Mouse (Mus musculus) Patski (cell line): ENCODE data around the gene Gpr158. TPM values are rescaled to one million over a fixed set of nuclear protein-coding genes. Genes with fewer than 3 reads are reported as not detected.

Experiments
- ATAC-seq: fragments of 100-300 bp; one replicate; pipeline ENCODE4 v1.8.0; 2021
- CTCF ChIA-PET: fragments of 350-600 bp; sonication (Branson Sonifier 250); formaldehyde crosslinking; loops from one replicate; lab custom pipeline; 2022; ENCODE audit warnings: inconsistent platforms; lab: Charles Lee
- POLR2A ChIA-PET: fragments of 350-600 bp; sonication (Branson Sonifier 250); formaldehyde crosslinking; loops from one replicate; lab custom pipeline; 2022; ENCODE audit warnings: antibody characterized with exemption, inconsistent platforms; lab: Charles Lee
- DNase-seq: peaks from one replicate; pipeline ENCODE4 v3.0.0-alpha.2; 2011; ENCODE audit warnings: low read depth, low spot score
- H3K27me3 ChIP-seq: fragments of 371-371 bp; one replicate; pipeline ENCODE4 v1.5.1; 2021
- CTCF ChIP-seq: fragments of 100-300 bp; IDR thresholded peaks from one replicate; pipeline ENCODE4 v1.5.1; 2021
- in situ Hi-C: fragments of 300-500 bp; cut with MboI; formaldehyde crosslinking; loops from 3 replicates; pipeline ENCODE4 v1.11.1; 2018; ENCODE audit warnings: low pct_unique_long_range_greater_than_20kb, mixed read lengths
- polyA plus RNA-seq: library from polyadenylated mRNA; unstranded; gene quantifications from one replicate; pipeline ENCODE4 v1.2.3, GENCODE M21; 2021

Gpr158 gene
- polyA plus RNA-seq, 1 experiment from 2014 or later: 0.01 TPM

DNA sequence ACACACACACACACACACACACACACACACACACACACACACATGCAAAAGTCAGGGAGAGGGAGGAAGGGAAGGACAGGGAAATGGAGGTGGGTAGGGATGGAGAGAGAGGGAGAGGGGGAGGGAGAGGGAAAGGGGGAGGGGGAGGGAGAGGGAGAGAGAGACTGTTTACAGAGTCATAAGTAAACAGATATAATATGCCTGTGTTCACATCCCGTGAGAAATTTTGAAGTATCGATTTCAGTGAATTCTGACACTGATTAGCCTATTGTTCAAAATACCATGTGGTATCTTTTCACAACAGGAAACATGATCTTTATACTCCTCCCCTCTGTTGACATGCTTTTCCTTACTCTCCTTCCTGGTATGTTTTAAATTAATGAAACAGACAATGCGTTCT lies 432.3 kb downstream of the Gpr158 start:
- no peaks in the 10 kb centered on the region for H3K27me3 ChIP-seq
- DNase-seq: no peak
- TF ChIP-seq CTCF: no peak
- in situ Hi-C loops: no loop called here
- no peak for ATAC-seq
- CTCF ChIA-PET: no interaction called here
- POLR2A ChIA-PET: no interaction called here

DNA sequence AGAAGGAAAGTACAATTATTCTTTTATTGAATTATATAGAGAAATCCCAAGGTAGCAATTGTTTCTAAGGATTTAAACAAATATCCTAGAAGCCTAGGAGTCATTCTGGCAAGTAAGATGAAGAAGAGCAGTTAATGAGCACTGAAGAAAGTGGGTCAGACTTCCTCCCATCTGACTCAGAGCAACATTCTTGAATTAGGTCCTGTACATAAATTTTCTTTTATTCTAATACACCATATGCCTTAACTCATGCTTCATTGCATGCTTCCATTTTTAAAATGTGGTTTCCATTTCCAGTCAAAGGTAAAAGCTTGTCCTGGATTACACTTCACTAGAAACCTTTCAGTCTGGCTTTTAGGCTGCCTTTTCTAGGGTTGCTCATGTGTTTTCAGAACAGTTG lies 432.7 kb downstream of the Gpr158 start:
- no peaks in the 10 kb centered on the region for H3K27me3 ChIP-seq
- no peak for ATAC-seq
- POLR2A ChIA-PET: no interaction called here
- in situ Hi-C loops: no loop called here
- CTCF ChIA-PET: no interaction called here
- DNase-seq: no peak
- TF ChIP-seq CTCF: no peak

DNA sequence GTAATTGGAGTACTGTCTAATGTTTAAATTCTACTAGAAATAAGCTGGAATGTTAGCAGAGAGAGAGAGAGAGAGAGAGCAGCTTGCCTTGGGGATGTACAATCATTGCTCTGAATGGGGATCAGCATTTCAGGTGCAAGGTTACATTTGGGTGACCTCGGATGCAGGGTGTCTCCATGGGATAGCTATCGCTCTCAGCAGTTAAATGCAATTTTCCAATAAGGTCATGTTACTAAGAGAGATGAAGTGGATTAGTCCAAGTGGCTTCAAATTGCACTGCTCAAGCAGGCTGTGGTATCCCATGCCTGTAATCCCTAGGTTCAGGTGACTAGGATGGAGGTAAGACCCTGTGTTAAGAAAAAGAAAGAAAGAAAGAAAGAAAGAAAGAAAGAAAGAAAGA lies 441.2 kb downstream of the Gpr158 start:
- ChIA-PET POLR2A (no interaction called here), CTCF (no interaction called here)
- no peak for DNase-seq
- no peak for ATAC-seq
- no peaks in the 10 kb centered on the region for H3K27me3 ChIP-seq
- TF ChIP-seq CTCF: no peak
- in situ Hi-C loops: no loop called here

DNA sequence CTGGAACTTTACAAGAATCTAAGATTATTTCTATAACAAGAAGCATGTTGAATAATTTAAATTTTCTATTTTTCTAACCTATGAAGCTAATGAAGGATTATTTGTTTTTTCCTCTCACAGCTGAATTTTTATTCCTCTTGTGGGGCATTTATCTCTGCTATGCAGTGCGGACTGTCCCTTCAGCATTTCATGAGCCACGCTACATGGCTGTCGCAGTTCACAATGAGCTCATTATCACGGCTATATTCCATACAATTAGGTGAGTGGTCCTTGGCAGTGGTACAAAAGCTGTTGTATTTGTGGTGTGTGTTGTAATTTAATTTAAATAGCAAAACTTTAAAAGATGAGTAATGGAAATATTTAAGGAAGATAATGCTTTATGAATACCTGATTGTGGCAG lies 443.1 kb downstream of the Gpr158 start:
- no peak for TF ChIP-seq CTCF
- DNase-seq: no peak
- H3K27me3 ChIP-seq: no peaks in the 10 kb centered on the region

DNA sequence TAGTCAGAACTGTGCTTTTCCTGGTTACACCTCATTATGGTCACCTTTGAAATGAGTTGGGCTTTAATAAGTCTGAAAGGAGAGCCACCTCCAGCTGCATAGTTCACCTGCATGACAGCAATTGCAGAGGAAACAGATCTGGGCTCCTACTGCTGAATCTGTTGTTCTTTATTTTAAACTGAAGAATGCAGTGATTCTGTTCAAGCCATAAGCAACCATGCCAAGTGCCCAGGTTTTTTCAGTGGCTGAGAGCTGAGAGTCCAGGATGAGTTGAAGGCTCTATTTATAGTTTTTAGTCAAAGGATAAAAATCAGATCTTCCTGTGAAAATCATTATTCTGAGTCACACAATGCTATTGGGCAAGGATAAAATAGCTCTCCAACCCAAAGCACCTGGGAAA lies 496.7 kb downstream of the Gpr158 start:
- in situ Hi-C loops: no loop called here
- no peak for TF ChIP-seq CTCF
- ATAC-seq (no peak), DNase-seq (no peak)
- no peaks in the 10 kb centered on the region for H3K27me3 ChIP-seq
- ChIA-PET CTCF (interaction anchor here (1.2 kb wide), 1 partner anchor 10 kb away, joined by 3 read pairs; no protein-coding TSS in a partner anchor), POLR2A (no interaction called here)

More for the DNA sequence above, 443.1 kb downstream of the Gpr158 start:
- in situ Hi-C loops: no loop called here
- ChIA-PET POLR2A (no interaction called here), CTCF (no interaction called here)
- no peak for ATAC-seq

Other genes with a start within 250 kb of the Gpr158 start
- gene Enkur, start 162.2 kb upstream of the Gpr158 start, polyA plus RNA-seq: 1.9 TPM
- 10.0 TPM for gene Thnsl1, start 161.8 kb upstream of the Gpr158 start, polyA plus RNA-seq